Mouse (Mus musculus) heart, adult 2 months (tissue): ENCODE measurements around the gene E130308A19Rik. TPM values are rescaled to one million over a fixed set of nuclear protein-coding genes. Genes with fewer than 3 reads are reported as not detected.

Experiments used
- DNase-seq, 2 experiments: peaks; one replicate each; pipeline ENCODE4 v3.0.0; 2021
- H3K27ac ChIP-seq: fragments of 200-600 bp; 2 replicates; pipeline ENCODE4 v1.8.1; 2022
- H3K27me3 ChIP-seq: fragments of 200-500 bp; 2 replicates; pipeline ENCODE4 v1.6.1; 2012; ENCODE audit warnings: mild to moderate bottlenecking, low read length, inconsistent platforms, mixed read lengths; ENCODE audit not compliant: control insufficient read depth, insufficient read depth
- H3K36me3 ChIP-seq: fragments of 200-500 bp; 2 replicates; pipeline ENCODE4 v1.6.1; 2012; ENCODE audit warnings: low read length, inconsistent platforms; ENCODE audit not compliant: control insufficient read depth, insufficient read depth
- H3K4me1 ChIP-seq: fragments of 200-500 bp; 2 replicates; pipeline ENCODE4 v1.6.1; 2011; ENCODE audit warnings: low read length; ENCODE audit not compliant: control insufficient read depth, insufficient read depth
- H3K4me3 ChIP-seq: fragments of 200-600 bp; 2 replicates; pipeline ENCODE4 v1.8.1; 2022
- H3K79me2 ChIP-seq: fragments of 200-500 bp; replicated peaks from 2 replicates; pipeline ENCODE4 v1.6.1; 2012; ENCODE audit warnings: mild to moderate bottlenecking, inconsistent platforms, low read length, moderate library complexity, mixed read lengths; ENCODE audit not compliant: control insufficient read depth, insufficient read depth
- H3K9ac ChIP-seq: fragments of 200-500 bp; 2 replicates; pipeline ENCODE4 v1.6.1; 2012; ENCODE audit warnings: low read depth, mild to moderate bottlenecking, control low read depth, inconsistent platforms, low read length, mixed read lengths
- CTCF ChIP-seq: fragments of 200-600 bp; IDR thresholded peaks from 2 replicates; pipeline ENCODE4 v1.8.1; 2022; ENCODE audit warnings: antibody characterized with exemption, mild to moderate bottlenecking, moderate library complexity
- EP300 ChIP-seq: fragments of 200-500 bp; IDR thresholded peaks from 2 replicates; pipeline ENCODE4 v1.6.1; 2011; ENCODE audit warnings: low read depth, low read length, control low read depth; ENCODE audit not compliant: insufficient read depth
- POLR2A ChIP-seq: fragments of 200-500 bp; IDR thresholded peaks from 2 replicates; pipeline ENCODE4 v1.6.1; 2011; ENCODE audit warnings: mild to moderate bottlenecking, low read depth, low read length, control low read depth; ENCODE audit not compliant: insufficient read depth
- WGBS: fragments of 180-500 bp; shearing (Covaris S2); methylation state at CpG from one replicate; pipeline ENCODE4 v1.1.7; 2018; 5-methylcytosine and 5-hydroxymethylcytosine counted together
- intact Hi-C: fragments of 180-260 bp; cut with DNase I; formaldehyde crosslinking; loops from one replicate; pipeline ENCODE4 v1.15.1; 2025
- polyA plus RNA-seq: library from polyadenylated mRNA; depleted of rRNA; stranded (reverse); fragments of >200 nt; gene quantifications from 2 replicates; pipeline ENCODE4 v1.2.3, GENCODE M21; 2012
- total RNA-seq, 2 experiments: library from RNA; stranded (reverse); gene quantifications; 2 replicates each; pipeline ENCODE4 v1.2.3; 2021

The E130308A19Rik gene
- total and polyA plus RNA-seq, 3 experiments, result 3.8 to 7.2 (median 6.5) TPM

DNA sequence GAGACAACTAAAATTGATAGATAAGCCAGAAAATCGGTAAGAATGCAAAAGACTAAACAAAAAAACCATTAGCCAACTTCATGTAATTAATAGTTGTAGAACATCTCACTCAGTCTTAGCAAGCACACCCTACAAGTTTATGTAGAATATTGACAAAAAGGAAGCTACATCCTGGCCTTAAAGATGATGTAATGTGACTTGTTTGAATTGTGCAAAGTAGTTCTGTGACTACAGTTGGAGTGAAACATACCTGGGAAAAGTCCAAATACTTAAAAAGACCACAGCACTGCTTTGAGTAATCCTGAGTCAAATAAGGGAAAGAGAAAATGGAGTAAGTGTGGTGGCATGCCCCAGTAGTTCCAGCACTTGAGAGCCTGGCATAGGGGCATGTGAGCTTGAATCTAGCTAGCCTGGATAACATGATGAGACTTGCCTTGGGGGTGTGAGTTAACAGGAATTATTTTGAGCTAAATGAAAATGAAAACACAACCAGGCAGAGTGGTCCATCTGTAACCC is 26.2 kb downstream of the E130308A19Rik start:
- Histone ChIP-seq H3K36me3 (no peaks in the 10 kb centered on the region), H3K9ac (no peak overlapping the region), H3K4me1 (peaks cover 3% of the 10 kb centered on the region), H3K27ac (no peak overlapping the region), H3K79me2 (peaks cover 1% of the 10 kb centered on the region; the same call in 1 of the 2 replicates), H3K27me3 (no peaks in the 10 kb centered on the region), H3K4me3 (no peak overlapping the region)
- DNase-seq, result no peak
- intact Hi-C loops, result no loop called here
- TF ChIP-seq POLR2A (no peak), CTCF (no peak), EP300 (no peak)
- WGBS, result 74% methylated on average over 1 of the region's 1 CpGs

DNA sequence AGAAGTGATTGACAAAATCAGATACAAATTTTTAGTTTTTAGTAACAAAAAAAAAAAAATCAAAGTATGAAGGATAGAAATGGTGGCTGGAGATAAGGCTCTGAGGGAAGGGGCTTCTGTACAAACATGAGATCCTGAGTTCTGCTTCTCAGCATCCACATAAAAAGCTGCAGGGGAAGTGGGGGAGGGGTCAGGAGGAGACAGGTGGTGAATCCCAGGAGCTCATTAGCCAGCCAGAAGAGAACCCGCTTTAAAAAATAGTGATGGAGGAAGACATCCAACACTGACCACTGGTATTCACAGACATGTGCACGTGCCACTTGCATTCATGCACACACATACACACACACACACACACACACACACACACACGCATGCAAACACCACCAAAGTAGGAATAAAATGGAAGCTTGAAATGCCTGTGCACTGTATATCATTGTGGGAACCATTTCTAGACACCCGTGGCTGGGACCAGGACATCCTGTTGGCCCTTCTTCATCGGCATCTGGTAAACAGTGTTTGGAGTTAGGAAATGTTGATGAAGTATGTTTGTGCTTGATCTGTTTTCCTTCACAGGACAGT is 30.1 kb downstream of the E130308A19Rik start:
- no peak overlapping the region for H3K27ac ChIP-seq
- H3K4me1 ChIP-seq, result peaks cover 3% of the 10 kb centered on the region
- H3K9ac ChIP-seq, result no peak overlapping the region
- intact Hi-C loops, result no loop called here
- H3K4me3 ChIP-seq, result no peak overlapping the region
- TF ChIP-seq CTCF (no peak), EP300 (no peak), POLR2A (no peak)
- DNase-seq, result no peak
- 73% methylated on average over 5 of the region's 5 CpGs for WGBS
- H3K79me2 ChIP-seq, result no peaks in the 10 kb centered on the region; the same call in 1 of the 2 replicates
- no peaks in the 10 kb centered on the region for H3K36me3 ChIP-seq
- H3K27me3 ChIP-seq, result no peaks in the 10 kb centered on the region

DNA sequence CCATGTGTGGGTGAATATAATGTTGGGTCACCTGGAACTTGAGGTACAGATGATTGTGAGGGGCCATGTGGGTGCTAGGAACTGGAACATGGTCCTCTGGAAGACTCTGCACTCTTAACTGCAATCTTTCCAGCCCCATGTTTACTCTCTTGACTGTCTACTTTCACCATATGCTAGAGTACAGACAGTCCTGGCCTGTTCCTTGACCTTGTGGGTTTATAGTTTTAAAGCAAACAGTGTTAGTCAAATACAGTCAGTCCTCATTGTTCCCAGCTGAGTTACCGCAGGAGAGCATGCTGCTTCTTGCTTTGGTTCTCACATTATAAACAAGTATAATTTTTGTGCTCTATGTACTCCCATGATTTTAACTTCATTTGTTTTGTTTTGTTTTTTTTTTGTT is 36.2 kb downstream of the E130308A19Rik start:
- 94% methylated on average over 1 of the region's 1 CpGs for WGBS
- H3K36me3 ChIP-seq, result no peaks in the 10 kb centered on the region
- no peaks in the 10 kb centered on the region for H3K79me2 ChIP-seq
- no peak overlapping the region for H3K4me3 ChIP-seq
- no peaks in the 10 kb centered on the region for H3K27me3 ChIP-seq
- H3K27ac ChIP-seq, result no peak overlapping the region
- DNase-seq, result no peak
- no peak for TF ChIP-seq CTCF
- no peak for TF ChIP-seq POLR2A
- TF ChIP-seq EP300, result no peak
- H3K9ac ChIP-seq, result no peak overlapping the region
- intact Hi-C loops, result no loop called here
- H3K4me1 ChIP-seq, result no peaks in the 10 kb centered on the region; the same call in 1 of the 2 replicates

DNA sequence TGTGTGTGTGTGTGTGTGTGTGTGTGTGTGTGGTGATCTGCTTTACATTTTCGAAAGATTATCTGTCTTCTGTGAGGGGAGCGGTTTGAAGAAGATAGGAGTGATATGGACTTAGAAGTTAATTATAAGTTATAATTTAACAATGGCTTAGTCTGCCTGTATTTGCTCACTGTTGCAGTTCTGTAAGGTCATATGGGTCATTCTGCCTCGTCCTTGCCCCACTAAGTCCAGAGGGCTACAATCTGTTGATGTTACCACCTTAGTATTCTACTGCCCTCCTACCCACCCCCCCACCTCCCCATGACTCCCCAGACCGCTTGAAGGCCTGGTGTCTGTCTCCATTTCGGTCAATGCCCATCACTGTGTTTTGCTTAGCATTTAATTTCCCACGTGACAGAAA is 37.4 kb downstream of the E130308A19Rik start:
- no peak overlapping the region for H3K4me3 ChIP-seq
- H3K36me3 ChIP-seq, result no peaks in the 10 kb centered on the region; the same call in 1 of the 2 replicates
- no peak overlapping the region for H3K9ac ChIP-seq
- H3K27ac ChIP-seq, result no peak overlapping the region
- no peaks in the 10 kb centered on the region for H3K27me3 ChIP-seq
- WGBS, result 94% methylated on average over 6 of the region's 6 CpGs
- TF ChIP-seq POLR2A (no peak), EP300 (no peak), CTCF (no peak)
- no peaks in the 10 kb centered on the region; the same call in 1 of the 2 replicates for H3K4me1 ChIP-seq
- no peak for DNase-seq
- intact Hi-C loops, result no loop called here
- H3K79me2 ChIP-seq, result no peaks in the 10 kb centered on the region

DNA sequence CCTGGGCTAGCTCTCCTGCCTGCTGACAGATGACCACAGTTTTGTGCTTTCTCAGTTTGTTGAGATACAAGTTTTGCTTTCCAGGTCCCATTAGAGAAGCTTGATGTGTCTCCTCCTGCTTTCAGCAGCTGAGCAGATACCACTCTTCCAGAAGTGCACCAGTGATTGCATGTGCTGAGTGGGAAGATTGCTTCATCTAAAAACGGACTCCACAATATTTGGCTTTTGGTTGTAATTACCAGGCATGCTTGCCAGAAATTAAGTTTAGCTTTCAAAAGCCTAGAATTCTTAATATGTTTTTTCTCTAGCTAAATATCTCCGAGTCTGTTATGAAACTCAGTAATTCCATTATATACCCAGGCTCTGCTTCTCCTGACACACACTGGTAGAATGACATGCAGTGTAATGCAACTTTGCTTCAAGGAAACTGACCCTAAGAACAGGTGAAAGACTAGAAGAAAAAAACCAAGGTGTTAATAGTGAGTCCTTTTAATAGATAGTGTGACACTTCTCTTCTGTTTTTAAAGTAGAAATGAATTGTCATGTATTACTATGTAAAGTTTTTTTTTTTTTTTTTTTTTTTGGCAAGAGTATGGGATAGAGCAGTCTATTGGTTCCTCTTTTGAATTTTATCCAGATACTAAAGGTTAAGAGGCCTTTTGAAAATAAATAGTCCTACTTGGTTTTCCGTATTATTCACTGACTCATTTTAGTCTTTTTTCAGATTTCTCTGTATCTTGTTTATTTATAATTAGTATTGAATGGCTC is 40.7 kb downstream of the E130308A19Rik start:
- DNase-seq, result no peak
- Histone ChIP-seq H3K79me2 (no peaks in the 10 kb centered on the region), H3K27me3 (no peaks in the 10 kb centered on the region), H3K36me3 (no peaks in the 10 kb centered on the region; the same call in 1 of the 2 replicates), H3K4me3 (no peak overlapping the region), H3K9ac (no peak overlapping the region), H3K27ac (no peak overlapping the region), H3K4me1 (no peaks in the 10 kb centered on the region; the same call in 1 of the 2 replicates)
- no peak for TF ChIP-seq POLR2A
- TF ChIP-seq CTCF, result no peak
- no peak for TF ChIP-seq EP300
- intact Hi-C loops, result no loop called here
- 63% methylated on average over 3 of the region's 3 CpGs for WGBS

DNA sequence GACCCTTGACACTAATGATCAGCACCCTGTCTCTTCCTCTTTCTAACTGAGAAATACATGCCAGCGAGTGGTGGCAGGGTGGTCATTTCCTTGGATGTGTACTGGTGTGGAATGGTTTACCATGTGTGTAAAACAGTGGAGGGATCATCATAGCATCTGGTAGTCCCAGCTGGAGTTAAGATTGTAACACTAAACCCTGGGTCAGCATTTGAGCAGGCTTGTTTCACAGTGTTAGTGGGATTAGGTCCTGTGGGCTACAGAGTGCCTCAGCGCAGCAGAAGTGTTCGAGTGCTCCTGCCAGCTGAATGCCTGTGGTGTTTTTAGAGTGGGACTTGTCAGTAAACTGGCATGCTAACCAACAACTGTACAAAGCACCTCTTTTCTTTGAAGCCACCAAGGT is 42.0 kb downstream of the E130308A19Rik start:
- no peaks in the 10 kb centered on the region for H3K27me3 ChIP-seq
- H3K4me1 ChIP-seq, result no peaks in the 10 kb centered on the region; the same call in 1 of the 2 replicates
- no peak overlapping the region for H3K9ac ChIP-seq
- no peak overlapping the region for H3K27ac ChIP-seq
- no peak for TF ChIP-seq CTCF
- TF ChIP-seq EP300, result no peak
- TF ChIP-seq POLR2A, result no peak
- no peak for DNase-seq
- H3K36me3 ChIP-seq, result no peaks in the 10 kb centered on the region; the same call in 1 of the 2 replicates
- H3K79me2 ChIP-seq, result no peaks in the 10 kb centered on the region
- 73% methylated on average over 3 of the region's 3 CpGs for WGBS
- no peak overlapping the region for H3K4me3 ChIP-seq
- intact Hi-C loops, result no loop called here
